Mouse (Mus musculus) yolk sac, embryonic 10.5 days (tissue): ENCODE measurements around the gene Slc1a1.

Experiments
- DNase-seq: peaks from one replicate; pipeline ENCODE4 v3.0.0-alpha.2; 2017; ENCODE audit warnings: low spot score

Slc1a1 gene

DNA sequence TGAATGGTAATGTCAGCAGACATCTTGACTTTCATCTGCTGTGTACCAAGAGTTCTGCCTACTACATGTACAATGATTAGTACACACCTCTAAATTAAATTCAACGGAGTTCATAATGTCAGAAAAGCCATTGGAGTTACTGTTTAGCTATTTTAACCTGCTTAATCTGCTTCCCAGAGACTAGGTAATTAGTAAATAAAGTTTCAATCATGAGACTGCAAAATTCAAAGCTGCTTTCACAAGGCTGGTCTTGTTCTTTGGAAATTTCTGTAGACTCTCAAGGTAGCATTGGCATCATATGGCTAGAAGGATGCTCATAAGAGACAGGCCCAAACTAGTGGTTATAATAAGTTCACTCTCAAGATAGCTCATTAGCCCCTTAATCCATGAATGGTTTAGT is 20.0 kb downstream of the Slc1a1 start:
- no peak for DNase-seq

DNA sequence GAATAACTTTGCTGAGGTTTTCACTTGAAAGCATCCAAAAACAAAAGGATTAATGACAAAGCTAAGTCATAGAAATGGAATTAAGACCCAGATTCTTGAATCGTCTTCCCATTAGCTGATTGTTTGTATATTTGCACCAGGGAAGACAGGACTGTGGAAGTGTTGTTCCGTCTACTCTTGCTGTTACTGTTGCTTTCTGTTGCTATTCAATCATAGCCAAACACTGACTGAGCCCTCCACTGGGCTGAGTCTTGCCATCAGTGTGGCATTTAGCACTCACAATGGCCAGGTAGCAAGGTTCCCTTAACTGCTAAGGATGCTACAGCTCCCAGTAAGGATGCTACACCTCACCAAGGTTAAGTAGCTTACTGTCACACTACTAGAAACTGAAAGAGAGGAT is 25.4 kb downstream of the Slc1a1 start:
- no peak for DNase-seq

- peak; percentile 74 for DNase-seq
Observed at GRCm38 (mm10) chr19:28863626-28864025, 28.8 kb downstream of the Slc1a1 start.

GRCm38 (mm10) chr19:28864981-28865380 is 30.1 kb downstream of the Slc1a1 start:
- no peak for DNase-seq

DNA sequence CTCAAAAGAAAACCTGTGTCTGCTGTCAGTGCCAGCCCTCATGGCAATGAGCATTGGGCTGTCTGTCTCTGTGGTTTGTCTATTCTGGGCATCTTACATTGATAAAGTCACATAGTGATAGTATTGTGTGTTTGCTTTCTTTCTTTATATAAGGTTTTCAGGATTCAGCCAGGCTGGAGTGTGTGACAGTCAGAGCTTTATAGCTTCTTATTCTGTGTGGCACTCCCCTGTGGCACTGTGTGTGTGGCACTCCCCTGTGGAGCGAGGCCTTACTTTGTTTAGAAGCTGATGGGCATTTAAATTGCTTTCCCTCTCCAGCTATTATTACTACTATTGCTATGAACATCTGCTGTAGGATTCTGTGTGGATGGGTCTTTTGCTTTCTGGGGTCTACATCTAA is 30.7 kb downstream of the Slc1a1 start:
- DNase-seq, result no peak

DNA sequence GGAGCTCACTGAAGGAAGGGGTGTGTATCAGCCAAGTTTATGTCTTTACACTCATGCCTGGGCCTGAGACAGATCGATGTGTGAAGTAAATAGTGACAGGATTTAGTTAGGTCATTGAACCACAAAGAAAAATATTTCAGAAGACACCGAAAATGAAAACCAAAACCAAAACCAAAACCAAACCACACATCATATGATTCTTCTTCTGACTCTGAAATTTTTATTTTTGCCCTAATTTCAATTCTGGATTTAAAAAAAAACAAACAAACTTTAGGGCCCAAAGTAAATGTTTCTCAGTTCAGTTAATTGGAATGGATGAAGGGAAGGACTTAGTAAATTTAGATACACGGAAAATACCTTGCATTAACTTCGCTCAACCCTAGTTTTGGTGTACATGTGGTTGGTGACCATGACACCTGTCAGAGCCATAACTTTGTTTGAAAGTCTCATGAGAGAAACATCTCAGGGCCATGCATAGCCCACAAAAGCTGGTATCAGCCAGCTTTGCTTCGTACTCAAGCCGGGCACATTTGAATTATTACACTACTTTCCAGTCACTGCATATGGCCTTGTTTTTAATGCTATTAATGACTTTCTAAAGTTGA is 34.5 kb downstream of the Slc1a1 start:
- no peak for DNase-seq

GRCm38 (mm10) chr19:28870351-28870750 is 35.5 kb downstream of the Slc1a1 start:
- DNase-seq, result no peak

DNA sequence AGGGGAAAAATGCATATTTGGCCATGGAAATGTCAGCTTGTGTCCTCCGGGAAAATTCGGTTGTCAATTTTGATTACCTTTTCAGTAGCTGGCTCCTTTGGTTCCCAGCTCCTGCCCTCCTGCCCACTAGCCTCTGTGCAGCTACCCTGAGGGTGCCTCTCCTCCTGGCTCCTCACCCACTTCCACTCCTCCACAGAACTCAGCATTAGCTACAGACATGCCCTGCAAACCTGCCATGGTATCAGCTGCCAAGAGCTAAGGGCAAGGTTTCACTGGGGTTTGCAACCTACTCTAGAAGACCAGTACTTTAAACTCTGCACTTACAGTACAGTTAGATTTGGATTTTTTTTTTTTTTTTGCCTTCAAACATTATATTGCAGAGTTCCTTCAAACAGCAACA is 44.6 kb downstream of the Slc1a1 start:
- no peak for DNase-seq

DNA sequence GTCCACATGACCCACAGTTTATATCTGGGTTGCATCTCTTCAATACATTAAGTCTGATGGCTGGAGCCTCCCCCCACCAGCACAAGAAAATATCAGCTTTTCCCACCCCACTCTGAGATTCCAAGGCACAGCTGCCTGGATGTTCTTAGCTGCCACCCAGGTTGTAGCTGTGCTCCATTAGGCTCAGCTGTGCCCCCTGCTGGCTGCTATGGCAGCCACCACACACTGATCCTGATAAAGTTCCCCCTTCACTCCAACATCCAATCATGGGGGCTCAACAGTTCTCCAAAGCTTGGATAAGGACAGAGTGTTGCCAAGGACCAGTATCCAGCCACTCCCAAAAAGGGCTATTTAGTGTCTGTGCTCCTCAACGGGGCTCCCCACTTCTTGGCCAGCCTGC is 48.3 kb downstream of the Slc1a1 start:
- DNase-seq, result peak; percentile 13

DNA sequence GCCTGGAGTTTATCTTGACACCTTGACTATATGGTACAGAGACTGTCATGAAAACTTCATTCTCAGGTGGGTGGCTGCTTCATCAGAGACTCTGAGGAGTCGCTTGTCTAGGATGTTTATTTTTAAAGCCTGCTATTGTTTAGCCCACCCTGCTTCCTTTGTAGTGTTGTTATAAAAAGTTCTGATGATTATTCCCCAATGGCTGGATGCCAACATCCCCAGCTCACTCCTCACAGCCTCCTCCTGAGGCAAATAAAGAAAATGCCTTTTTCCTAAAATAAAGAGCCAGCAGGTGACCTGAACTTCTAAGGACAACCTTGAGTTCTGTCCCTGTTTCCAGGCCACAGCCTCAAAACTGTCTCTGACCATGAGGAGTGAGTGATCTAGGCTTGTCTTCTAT is 53.6 kb downstream of the Slc1a1 start:
- no peak for DNase-seq

DNA sequence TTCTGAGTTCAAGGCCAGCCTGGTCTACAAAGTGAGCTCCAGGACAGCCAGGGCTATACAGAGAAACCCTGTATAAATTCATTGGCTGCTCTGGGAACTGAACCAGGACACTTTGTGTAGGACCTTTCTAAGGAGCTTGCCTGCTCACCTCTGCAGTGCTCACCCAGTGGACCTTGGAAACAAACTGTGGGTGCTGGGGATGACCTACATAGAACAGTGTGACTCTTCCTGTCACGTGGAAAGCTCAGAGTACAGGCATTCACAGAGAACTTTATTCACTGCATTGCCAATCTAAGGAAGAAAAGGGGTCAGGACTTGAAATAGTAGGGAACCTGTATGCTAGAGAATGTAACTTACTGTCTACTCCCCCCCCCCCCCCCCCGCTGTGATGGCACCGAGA is 54.4 kb downstream of the Slc1a1 start:
- no peak for DNase-seq

GRCm38 (mm10) chr19:28891238-28891637 is 56.4 kb downstream of the Slc1a1 start:
- DNase-seq, result no peak

- DNase-seq, result no peak
Observed at GRCm38 (mm10) chr19:28891864-28892263, 57.0 kb downstream of the Slc1a1 start.

- no peak for DNase-seq
Observed at GRCm38 (mm10) chr19:28896639-28897038, 61.8 kb downstream of the Slc1a1 start.

- DNase-seq, result no peak
Observed at GRCm38 (mm10) chr19:28897497-28897896, 62.6 kb downstream of the Slc1a1 start.

DNA sequence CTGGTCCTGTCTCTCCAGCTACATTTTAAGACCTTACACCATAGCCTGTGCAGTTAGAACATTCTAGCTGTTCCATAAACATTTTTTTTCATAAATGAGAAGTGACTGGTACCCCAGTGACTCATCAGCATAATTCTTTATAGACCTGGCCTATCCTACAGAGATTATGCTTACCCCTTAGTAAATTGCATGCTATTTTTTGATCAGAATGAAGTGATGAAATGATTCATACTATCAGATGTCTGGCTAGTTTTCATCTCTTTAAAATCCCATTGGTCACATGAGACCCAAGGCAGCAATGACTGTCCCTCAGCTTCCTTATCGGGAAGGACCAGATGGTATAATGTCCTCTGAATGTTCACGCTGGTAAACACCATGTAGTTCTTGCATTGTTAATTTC is 65.9 kb downstream of the Slc1a1 start:
- no peak for DNase-seq

DNA sequence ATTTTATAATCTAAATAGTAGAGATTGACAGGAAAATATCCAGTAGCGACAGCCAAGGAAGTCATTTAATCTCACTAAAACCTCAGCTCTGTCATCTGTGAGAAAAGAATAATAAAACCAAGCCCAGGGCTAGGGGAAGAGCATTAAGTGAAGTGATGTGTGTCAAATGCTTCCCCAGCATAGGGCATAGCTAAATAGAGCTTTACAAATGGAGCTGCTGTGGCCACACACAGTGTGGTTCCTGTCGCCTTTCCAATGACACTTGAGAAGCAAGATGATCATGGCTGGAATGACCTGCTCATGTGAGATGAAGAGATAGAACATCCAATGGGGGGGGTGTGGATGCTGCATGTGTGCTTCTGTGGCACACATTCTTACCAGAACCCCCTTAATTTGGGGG is 67.3 kb downstream of the Slc1a1 start:
- no peak for DNase-seq

- DNase-seq, result no peak
Observed at GRCm38 (mm10) chr19:28902806-28903205, 68.0 kb downstream of the Slc1a1 start.

GRCm38 (mm10) chr19:28903536-28904119 is 68.8 kb downstream of the Slc1a1 start:
- DNase-seq, result no peak

DNA sequence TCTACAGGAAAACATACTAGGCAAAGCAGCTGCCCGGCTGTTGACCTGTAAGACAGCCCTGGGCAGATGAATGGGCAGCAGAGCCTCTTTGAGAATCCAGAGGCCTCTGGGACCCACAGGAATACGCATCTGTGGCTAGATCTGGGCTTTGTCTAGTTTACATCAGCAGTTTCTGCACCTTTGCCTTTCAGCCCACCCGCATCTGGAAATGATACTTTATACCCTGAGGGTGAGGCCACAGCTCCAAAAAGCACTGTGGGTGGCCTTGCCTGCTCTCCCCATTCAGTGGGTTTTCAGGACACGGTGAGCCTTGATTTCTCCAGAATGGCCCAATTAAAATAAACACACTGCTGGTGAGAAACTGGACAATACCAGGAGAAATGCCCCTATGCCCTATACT is 73.3 kb downstream of the Slc1a1 start:
- DNase-seq, result no peak

GRCm38 (mm10) chr19:28908693-28909092 is 73.8 kb downstream of the Slc1a1 start:
- DNase-seq, result no peak

DNA sequence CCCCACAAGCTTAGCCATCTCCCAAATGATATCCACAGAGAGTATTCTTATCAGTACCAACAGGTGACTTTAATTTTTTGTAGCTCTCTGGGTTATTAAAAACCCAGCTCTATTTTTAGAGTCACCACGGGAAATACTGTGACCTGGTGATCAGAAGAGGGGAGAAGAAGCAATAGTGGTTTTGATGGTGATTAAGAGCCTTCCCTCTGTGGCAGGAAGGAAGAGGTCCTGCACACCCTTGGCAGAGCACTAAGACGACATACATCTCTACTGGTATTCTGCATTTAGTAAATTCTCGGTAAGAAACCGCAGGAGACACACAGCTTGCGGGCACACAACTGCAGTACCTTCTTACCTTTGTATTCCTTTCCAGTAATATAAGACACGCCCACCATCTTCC is 79.7 kb downstream of the Slc1a1 start:
- no peak for DNase-seq

DNA sequence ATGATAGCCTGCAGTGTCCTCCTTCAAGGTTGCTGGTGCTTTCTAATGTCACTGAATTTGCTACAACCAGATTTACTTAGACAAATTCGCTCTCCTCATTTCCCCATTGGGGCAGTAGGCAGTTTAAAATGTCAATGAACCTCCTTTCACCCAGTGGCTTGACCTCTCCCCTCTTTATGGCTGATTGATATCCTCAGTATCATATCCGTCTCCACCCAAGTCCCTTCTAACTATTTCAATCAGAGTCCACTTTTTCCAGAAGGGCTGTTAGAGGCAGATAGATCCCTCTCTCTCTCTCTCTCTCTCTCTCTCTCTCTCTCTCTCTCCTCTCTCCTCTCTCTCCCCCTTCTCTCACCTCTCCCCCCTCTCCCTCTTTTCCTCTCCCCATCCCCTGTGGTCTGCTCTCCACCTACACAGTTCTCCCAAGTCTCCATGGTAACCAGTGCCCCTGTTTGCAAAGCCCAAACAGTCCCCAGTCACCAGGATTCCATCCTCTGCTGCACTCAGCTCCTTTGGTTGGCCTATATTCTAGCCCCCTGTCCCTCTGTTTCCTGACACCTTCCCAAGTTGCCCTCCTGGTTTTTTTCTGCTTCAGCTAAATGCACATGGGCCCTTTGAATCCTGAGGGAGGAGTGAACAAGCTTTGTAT is 80.9 kb downstream of the Slc1a1 start:
- DNase-seq, result no peak

- DNase-seq, result peak; percentile 61
Observed at GRCm38 (mm10) chr19:28916492-28916891, 81.6 kb downstream of the Slc1a1 start.
